ENCODE assay signal across 1 mouse cellular context in genomic region chr9:22366621-22367020, GRCm38 (mm10).
TF ChIP-seq lines count a peak whose summit lies in the region.

No protein-coding gene starts in this region.

TF ChIP-seq in CH12.LX, 34 proteins besides CTCF, POLR2A, EP300 and RAD21 (continued from another document):
- no peak for TF ChIP-seq USF1 (IDR thresholded peaks at IDR 0.05; ENCODE audit: low read depth, low read length)
- no peak for TF ChIP-seq ZMIZ1 (IDR thresholded peaks at IDR 0.05; ENCODE audit: low read depth, low read length)
TF ChIP-seq in CH12.LX: peak in this region for 0.
